Mouse (Mus musculus): Measurements from ENCODE around the gene Atp2b1. TPM values are rescaled to one million over a fixed set of nuclear protein-coding genes. Genes with fewer than 3 reads are reported as not detected.

Gene Atp2b1
- polyA plus RNA-seq (2016; fragmentation: Nextera tagmentation; extraction: Ambion mirVana) = 90.4 and 93.7 TPM in 2 replicates

DNA sequence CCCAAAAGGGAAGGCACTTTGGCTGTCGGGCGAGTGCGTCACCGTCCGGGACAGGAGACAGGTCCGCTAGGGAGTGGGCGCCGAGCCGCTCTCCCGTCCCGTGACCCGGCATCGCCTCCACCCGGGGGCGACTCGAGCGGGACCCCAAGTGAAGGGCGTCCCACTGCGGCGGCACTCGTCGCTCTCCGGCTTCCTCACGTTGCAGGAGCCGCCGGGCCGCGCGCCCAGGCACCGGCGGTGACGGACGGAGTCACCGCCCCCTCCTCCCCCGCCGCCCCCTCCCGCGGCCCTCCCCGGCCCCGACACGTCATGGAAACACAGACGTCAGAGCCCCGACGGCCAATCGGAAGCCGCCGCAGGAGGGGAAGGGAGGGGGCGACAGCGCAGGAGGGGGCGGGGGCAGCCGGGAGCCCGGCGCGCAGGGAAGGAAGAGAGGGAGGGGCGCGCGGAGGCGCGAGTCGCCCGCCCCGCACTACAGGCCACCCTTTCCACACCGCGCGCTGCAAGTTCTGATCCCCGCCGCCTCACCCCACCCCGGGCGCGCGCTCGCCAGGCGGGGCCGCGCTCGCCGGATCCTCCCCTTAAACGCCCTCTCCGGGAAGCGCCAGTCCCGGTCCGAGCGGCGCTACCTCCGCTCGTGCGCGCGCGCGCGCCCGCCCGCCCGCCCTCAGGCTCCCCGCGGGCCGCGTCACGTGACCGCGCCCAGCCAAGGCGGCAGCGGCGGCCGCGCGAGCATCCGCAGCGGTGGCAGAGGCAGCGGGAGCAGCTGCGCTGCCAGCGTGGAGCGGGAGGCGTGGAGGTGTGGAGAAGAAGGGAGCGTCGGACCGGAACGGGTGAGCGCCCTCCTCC lies at the start of gene Atp2b1:
Gene Atp2b1, plus strand, starts transcription at position 446 of the 849 bp plus-strand sequence.
- peak within 1 kb of the TSS; percentile 97 for H3K4me3 ChIP-seq
- peaks cover 20% of the 10 kb centered on the region for H3K4me1 ChIP-seq (replicated peaks)
- no peaks in the 10 kb centered on the region for H3K36me3 ChIP-seq
- H3K27ac ChIP-seq = peak within 1 kb of the TSS; percentile 98
- peak; percentile 93 for DNase-seq (ENCODE audit: low spot score)
- under 1% methylated on average over 100 of the region's 120 CpGs for WGBS
- H3K27me3 ChIP-seq (ENCODE audit: insufficient read depth, poor library complexity, severe bottlenecking) = no peaks in the 10 kb centered on the region; the same call in 1 of the 2 replicates
- H3K9me3 ChIP-seq = no peaks in the 10 kb centered on the region

DNA sequence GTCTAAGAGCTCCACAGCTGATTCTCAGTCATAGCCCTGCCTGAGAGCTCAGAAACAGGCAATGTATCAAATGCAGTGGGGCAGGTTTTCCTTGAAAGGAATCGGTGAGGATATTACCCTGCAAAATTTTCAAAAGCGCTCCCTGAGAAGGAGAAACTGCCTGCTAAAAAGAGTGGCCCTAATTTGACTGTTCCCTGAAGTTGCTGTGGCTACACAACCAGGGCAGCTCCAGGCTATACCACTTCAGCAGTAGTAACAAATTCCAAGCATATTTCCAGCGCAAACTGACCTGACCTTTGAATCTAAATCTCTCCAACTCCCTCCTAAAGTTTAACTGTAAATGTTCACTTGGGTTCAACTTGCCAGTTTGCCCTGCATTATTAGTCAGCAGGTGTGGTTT lies 49.4 kb upstream of the Atp2b1 start:
- Histone ChIP-seq H3K27me3 (ENCODE audit: insufficient read depth, poor library complexity, severe bottlenecking) (no peaks in the 10 kb centered on the region), H3K36me3 (no peaks in the 10 kb centered on the region), H3K4me3 (no peak overlapping the region), H3K4me1 (replicated peaks) (no peaks in the 10 kb centered on the region), H3K27ac (no peak overlapping the region), H3K9me3 (no peaks in the 10 kb centered on the region)
- DNase-seq (ENCODE audit: low spot score) = no peak
- 82% methylated on average over 3 of the region's 3 CpGs for WGBS

- H3K27ac ChIP-seq = no peak overlapping the region
- no peaks in the 10 kb centered on the region for H3K36me3 ChIP-seq
- H3K27me3 ChIP-seq (ENCODE audit: insufficient read depth, poor library complexity, severe bottlenecking) = no peaks in the 10 kb centered on the region
- H3K4me1 ChIP-seq (replicated peaks) = no peaks in the 10 kb centered on the region
- DNase-seq (ENCODE audit: low spot score) = no peak
- 97% methylated on average over 5 of the region's 5 CpGs for WGBS
- no peaks in the 10 kb centered on the region for H3K9me3 ChIP-seq
- no peak overlapping the region for H3K4me3 ChIP-seq
Observed at GRCm38 (mm10) chr10:98866836-98867370, 47.3 kb upstream of the Atp2b1 start.

- Histone ChIP-seq H3K4me3 (no peak overlapping the region), H3K27ac (no peak overlapping the region), H3K4me1 (replicated peaks) (no peaks in the 10 kb centered on the region), H3K27me3 (ENCODE audit: insufficient read depth, poor library complexity, severe bottlenecking) (no peaks in the 10 kb centered on the region), H3K9me3 (no peaks in the 10 kb centered on the region), H3K36me3 (no peaks in the 10 kb centered on the region)
- 88% methylated on average over 4 of the region's 4 CpGs for WGBS
- DNase-seq (ENCODE audit: low spot score) = no peak
Observed at GRCm38 (mm10) chr10:98868351-98868908, 45.8 kb upstream of the Atp2b1 start.

DNA sequence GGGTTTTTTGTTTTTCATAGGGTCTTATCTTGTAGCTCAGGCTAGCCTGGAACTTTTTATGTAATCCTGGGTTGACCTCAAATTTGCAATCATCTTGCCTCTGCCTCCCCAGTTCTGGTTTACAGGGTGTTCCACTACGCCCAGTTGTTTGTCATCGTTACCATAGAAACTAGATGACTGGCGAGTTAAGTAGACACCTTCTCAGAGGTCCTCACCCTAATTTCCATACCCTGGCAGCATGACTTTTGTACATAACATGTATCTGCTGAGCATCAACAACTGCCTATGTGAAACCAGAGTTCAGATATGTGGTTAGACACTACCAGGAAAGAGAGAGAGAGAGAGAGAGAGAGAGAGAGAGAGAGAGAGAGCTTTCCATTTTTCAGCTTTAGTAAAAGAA lies 36.4 kb upstream of the Atp2b1 start:
- H3K4me1 ChIP-seq (replicated peaks) = no peaks in the 10 kb centered on the region
- WGBS = 68% methylated on average over 3 of the region's 3 CpGs
- H3K27me3 ChIP-seq (ENCODE audit: insufficient read depth, poor library complexity, severe bottlenecking) = no peaks in the 10 kb centered on the region
- H3K27ac ChIP-seq = no peak overlapping the region
- no peak for DNase-seq (ENCODE audit: low spot score)
- H3K9me3 ChIP-seq = no peaks in the 10 kb centered on the region
- no peaks in the 10 kb centered on the region for H3K36me3 ChIP-seq
- H3K4me3 ChIP-seq = no peak overlapping the region

DNA sequence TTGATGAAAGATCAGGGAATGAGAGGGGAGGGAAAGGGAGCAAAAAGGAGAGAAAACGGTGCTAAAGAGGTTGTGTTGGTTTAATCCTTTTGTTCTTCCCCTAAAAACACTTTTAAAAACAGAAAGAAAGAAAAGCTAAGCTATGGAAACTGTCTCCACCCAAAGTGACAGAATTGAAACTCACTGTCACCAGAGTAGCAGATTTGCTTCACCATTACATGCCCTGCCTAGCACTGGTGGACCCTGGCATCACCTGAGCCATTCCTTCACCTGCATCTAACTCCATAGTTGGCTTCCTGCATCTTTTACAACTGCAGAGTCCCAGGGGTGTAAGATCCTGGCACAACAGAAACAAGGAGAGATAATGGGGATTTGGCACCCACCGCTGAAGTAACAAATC lies 35.6 kb upstream of the Atp2b1 start:
- H3K4me1 ChIP-seq (replicated peaks) = no peaks in the 10 kb centered on the region
- H3K9me3 ChIP-seq = no peaks in the 10 kb centered on the region
- 55% methylated on average over 2 of the region's 2 CpGs for WGBS
- H3K4me3 ChIP-seq = no peak overlapping the region
- H3K27ac ChIP-seq = no peak overlapping the region
- DNase-seq (ENCODE audit: low spot score) = no peak
- H3K36me3 ChIP-seq = no peaks in the 10 kb centered on the region
- no peaks in the 10 kb centered on the region for H3K27me3 ChIP-seq (ENCODE audit: insufficient read depth, poor library complexity, severe bottlenecking)

GRCm38 (mm10) chr10:98880057-98880456 lies 34.1 kb upstream of the Atp2b1 start:
- 86% methylated on average over 8 of the region's 8 CpGs for WGBS
- Histone ChIP-seq H3K4me3 (no peak overlapping the region), H3K27me3 (ENCODE audit: insufficient read depth, poor library complexity, severe bottlenecking) (no peaks in the 10 kb centered on the region)

GRCm38 (mm10) chr10:98880711-98881110 lies 33.5 kb upstream of the Atp2b1 start:
- Histone ChIP-seq H3K27me3 (ENCODE audit: insufficient read depth, poor library complexity, severe bottlenecking) (no peaks in the 10 kb centered on the region), H3K4me3 (no peak overlapping the region), H3K36me3 (no peaks in the 10 kb centered on the region), H3K27ac (no peak overlapping the region), H3K9me3 (no peaks in the 10 kb centered on the region), H3K4me1 (replicated peaks) (no peaks in the 10 kb centered on the region)
- WGBS = 80% methylated on average over 2 of the region's 2 CpGs
- no peak for DNase-seq (ENCODE audit: low spot score)

More at GRCm38 (mm10) chr10:98880057-98880456, 34.1 kb upstream of the Atp2b1 start:
- no peaks in the 10 kb centered on the region for H3K9me3 ChIP-seq
- no peak for DNase-seq (ENCODE audit: low spot score)
- H3K27ac ChIP-seq = no peak overlapping the region
- H3K4me1 ChIP-seq (replicated peaks) = no peaks in the 10 kb centered on the region
- H3K36me3 ChIP-seq = no peaks in the 10 kb centered on the region

DNA sequence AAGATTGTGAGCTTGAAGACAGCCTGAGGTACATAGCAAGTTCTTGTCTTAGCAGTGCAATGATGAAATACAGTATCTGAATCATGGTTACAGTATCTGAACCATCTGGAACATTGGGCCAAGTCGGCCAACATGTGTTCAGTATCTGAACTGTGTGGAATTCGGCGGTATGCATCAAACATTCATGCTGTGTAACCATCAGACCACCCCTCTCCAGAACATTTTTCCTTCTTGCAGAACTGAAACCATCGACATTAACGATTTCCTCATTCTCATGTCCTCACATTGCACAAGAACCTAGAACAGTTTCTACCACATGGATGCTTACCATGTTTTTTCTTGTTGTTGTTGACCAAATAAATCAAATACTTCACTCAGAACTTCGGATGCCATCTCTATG lies 32.7 kb upstream of the Atp2b1 start:
- Histone ChIP-seq H3K27ac (no peak overlapping the region), H3K4me3 (no peak overlapping the region), H3K4me1 (replicated peaks) (no peaks in the 10 kb centered on the region), H3K36me3 (no peaks in the 10 kb centered on the region), H3K27me3 (ENCODE audit: insufficient read depth, poor library complexity, severe bottlenecking) (no peaks in the 10 kb centered on the region), H3K9me3 (no peaks in the 10 kb centered on the region)
- WGBS = 88% methylated on average over 6 of the region's 6 CpGs
- no peak for DNase-seq (ENCODE audit: low spot score)

GRCm38 (mm10) chr10:98882587-98882986 lies 31.6 kb upstream of the Atp2b1 start:
- Histone ChIP-seq H3K4me3 (no peak overlapping the region), H3K36me3 (no peaks in the 10 kb centered on the region), H3K4me1 (replicated peaks) (no peaks in the 10 kb centered on the region), H3K27me3 (ENCODE audit: insufficient read depth, poor library complexity, severe bottlenecking) (no peaks in the 10 kb centered on the region), H3K27ac (no peak overlapping the region), H3K9me3 (no peaks in the 10 kb centered on the region)
- WGBS = 87% methylated on average over 5 of the region's 5 CpGs
- DNase-seq (ENCODE audit: low spot score) = no peak

- no peaks in the 10 kb centered on the region for H3K27me3 ChIP-seq (ENCODE audit: insufficient read depth, poor library complexity, severe bottlenecking)
- no peaks in the 10 kb centered on the region for H3K9me3 ChIP-seq
- H3K4me1 ChIP-seq (replicated peaks) = no peaks in the 10 kb centered on the region
- H3K36me3 ChIP-seq = no peaks in the 10 kb centered on the region
- DNase-seq (ENCODE audit: low spot score) = no peak
- no peak overlapping the region for H3K4me3 ChIP-seq
- 87% methylated on average over 2 of the region's 2 CpGs for WGBS
- no peak overlapping the region for H3K27ac ChIP-seq
Observed at GRCm38 (mm10) chr10:98884445-98884844, 29.8 kb upstream of the Atp2b1 start.

GRCm38 (mm10) chr10:98886770-98887271 lies 27.4 kb upstream of the Atp2b1 start:
- no peaks in the 10 kb centered on the region for H3K27me3 ChIP-seq (ENCODE audit: insufficient read depth, poor library complexity, severe bottlenecking)
- no peak overlapping the region for H3K4me3 ChIP-seq
- 90% methylated on average over 3 of the region's 3 CpGs for WGBS
- no peaks in the 10 kb centered on the region for H3K9me3 ChIP-seq
- no peak overlapping the region for H3K27ac ChIP-seq
- no peak for DNase-seq (ENCODE audit: low spot score)
- H3K4me1 ChIP-seq (replicated peaks) = no peaks in the 10 kb centered on the region
- no peaks in the 10 kb centered on the region for H3K36me3 ChIP-seq

DNA sequence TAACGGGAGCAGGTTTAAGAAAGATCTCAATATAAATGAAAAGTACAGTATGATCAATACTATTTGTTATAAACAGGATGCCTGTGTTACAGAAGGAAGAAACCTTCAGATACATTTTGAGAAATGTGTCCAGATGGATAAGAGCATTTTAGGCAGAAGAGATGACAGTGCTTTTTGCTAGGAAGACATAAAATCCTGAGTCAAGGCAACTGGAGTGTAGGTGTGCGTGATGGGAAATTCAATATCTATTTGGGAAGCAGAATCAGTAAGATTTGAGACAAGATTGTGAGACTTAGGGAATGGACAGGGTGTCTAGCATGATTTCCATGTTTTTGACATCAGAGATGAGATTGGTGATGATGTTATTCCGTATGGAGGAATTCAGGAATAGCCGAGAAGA lies 22.8 kb upstream of the Atp2b1 start:
- Histone ChIP-seq H3K4me1 (replicated peaks) (no peaks in the 10 kb centered on the region), H3K27ac (no peak overlapping the region), H3K27me3 (ENCODE audit: insufficient read depth, poor library complexity, severe bottlenecking) (no peaks in the 10 kb centered on the region), H3K9me3 (no peaks in the 10 kb centered on the region), H3K36me3 (no peaks in the 10 kb centered on the region), H3K4me3 (no peak overlapping the region)
- no peak for DNase-seq (ENCODE audit: low spot score)
- 94% methylated on average over 4 of the region's 4 CpGs for WGBS

All from hindbrain, embryonic 10.5 days (tissue).